Mouse (Mus musculus): ENCODE results near the gene Ubash3a.
"Not testable (repeated sequence)": the region's sequence is repeated elsewhere in the genome, so short reads cannot be mapped to it uniquely, and the experiment has no call there.

Ubash3a gene

DNA sequence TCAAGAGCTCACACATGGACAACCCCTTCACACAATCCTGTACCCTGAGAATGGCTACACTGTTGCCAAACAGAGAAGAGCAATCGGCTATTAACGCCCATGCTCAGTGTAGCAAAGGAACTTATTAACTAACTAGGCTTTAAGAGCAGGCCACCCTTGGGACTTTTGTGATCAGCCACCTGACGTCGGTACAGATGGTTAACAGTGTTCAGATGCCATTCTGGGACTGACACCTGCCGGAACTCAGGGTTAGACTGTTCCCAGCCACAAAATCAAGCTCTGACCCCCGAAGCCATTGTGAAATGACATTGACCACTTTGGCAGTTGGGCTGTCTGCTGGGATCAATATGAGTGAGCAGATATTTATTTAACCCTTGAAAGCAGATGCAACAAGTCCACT is 53.7 kb downstream of the Ubash3a start:
- DNase-seq (ENCODE audit: low spot score in 2 of 2): peak in 1 of 2 experiments; percentile 17

DNA sequence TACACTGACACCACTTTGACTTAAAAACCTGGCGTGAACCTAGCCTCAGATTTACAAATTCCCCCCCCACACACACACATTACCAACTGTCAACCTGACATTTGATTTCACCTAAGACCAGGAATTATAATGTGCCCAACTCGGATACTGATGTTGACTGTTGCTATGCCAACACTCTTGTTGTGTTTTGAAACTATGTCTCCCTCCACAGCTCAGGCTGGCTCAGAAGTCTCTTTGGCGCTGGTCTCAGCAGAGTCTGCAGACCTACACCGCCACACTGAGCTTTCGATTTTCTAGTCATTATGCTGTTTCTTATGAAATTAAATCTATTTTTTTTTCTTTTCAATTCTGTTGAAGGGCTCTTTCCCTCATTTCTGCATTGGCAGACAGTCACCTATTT is 55.0 kb downstream of the Ubash3a start:
- no peak for DNase-seq (ENCODE audit: low spot score in 2 of 2)

DNA sequence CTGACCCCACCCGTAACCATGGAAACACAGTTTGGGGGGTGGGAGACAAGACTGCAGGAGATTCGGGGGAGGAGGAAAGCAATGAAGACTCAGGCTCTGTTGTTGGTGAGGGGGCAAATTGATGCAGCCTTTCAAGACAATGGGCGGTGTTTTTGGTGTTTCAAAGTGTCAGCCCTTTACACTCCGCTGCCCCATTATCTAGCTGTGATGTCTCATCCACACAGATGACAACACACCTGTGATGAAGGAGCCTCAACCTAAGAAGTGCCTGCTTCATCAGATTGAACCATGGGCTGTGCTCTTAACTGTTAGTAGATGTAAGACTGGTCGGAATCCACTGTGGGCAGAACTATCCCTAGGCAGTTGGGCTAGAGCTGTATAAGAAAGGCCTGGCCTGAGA is 56.1 kb downstream of the Ubash3a start:
- no peak for DNase-seq (ENCODE audit: low spot score in 2 of 2)

DNA sequence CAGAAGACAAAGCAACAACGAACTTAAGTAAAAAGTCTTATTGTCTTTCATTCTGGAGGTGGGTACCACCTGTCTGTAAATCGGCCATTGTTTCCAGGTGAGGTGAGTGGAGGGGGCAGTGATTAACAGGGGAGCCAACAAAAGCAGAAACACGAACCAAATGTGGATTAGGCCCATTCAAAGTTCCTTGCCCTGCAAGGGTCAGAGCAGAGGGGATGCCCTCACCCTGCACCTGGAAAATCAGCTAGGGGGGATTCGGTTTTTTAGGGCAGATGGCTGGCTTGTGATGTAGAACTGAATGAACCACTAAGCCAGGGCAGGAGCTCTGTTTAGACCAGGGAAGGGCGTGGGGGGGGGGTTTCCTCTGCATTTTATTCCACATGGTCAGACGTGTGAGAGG is 56.7 kb downstream of the Ubash3a start:
- DNase-seq (ENCODE audit: low spot score in 2 of 2): no peak

DNA sequence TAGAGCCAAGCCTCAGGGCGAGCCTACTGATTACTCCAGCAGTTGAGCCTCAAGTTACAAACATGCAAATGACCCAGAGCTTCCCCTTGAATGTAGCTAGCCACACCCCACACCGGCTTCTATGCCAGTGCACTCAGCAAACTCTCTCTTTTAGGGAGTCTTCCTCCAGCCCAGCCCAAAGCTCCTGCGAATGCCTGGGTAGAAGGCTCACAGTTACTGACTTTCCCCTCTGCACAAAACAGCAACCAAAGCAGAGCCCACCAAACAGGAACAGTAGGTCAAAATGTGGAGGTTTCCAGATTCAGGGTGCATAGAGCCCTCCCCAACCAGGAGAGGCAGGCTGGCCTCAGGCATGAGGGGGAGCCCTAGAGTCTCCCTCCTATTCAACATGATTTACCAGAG is 57.5 kb downstream of the Ubash3a start:
- peak in 1 of 2 experiments; percentile 55 for DNase-seq (ENCODE audit: low spot score in 2 of 2)

DNA sequence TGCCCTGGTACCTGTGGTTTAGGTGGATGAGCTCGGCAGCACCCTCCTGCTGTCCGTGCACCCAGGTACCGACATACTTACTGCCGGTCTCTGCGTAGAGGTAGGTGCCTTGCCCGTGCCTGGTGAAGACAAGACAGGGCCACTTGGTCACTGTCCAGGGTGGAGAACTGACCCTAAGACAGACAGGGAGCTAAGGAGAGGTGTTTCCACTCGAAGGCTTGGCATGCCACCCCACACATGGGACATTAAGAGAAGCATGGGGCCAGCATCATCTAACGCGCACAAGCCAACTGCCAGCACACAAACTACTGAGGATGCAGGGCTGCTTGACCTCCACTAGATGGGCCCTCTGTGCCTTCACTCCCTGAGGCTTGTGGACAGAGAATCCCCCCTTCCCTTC is 58.2 kb downstream of the Ubash3a start:
- DNase-seq (ENCODE audit: low spot score in 2 of 2): no peak

DNA sequence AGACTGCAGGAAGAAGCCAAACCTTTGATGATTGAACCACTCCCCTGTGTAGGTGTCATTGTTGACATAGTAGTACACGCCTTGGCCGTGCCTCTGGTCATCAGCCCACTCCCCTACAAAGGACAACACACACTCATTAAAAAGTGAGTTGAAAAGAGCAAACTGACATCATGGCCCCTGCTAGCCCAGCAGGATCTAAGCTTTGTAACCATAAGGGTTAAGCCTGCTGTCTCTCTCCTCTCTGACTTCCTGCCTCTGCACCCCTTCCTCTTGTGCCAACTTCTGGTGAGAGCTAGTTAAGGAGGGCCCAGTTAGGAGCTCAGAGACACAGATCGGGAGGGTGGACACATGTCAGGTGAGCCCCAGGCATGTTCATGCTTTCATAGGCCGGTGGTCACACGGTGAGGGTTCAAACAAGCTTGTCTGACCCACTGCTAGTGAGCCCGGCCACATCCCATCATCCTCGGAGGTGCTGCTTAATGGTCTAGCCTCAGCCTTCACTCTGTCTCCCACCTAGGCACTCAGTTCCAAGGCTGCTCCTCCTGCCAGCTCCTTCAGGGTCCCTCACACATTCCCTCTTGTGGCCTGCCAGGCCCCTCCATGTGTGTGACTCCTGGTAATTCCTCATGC is 58.8 kb downstream of the Ubash3a start:
- no peak for DNase-seq (ENCODE audit: low spot score in 2 of 2)

DNA sequence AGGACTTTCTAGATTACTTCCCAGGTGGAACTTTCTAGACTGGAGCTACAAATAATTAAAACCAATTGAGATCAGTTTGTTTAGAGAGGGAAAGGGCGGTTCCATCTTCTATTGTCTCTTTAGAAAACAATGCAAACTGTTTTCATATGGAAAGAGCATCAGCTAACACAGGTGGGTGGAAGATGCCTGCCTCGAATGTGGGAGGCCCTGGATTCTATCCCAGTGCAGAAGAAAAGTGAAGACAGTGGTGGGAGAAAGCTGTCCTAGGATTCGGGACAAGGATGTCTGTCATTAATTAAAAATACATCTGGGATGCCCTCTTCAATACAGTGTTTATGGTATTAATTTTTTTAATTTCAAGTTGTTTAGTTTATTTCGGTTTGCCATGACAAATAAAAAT is 59.5 kb downstream of the Ubash3a start:
- no peak for DNase-seq (ENCODE audit: low spot score in 2 of 2)

DNA sequence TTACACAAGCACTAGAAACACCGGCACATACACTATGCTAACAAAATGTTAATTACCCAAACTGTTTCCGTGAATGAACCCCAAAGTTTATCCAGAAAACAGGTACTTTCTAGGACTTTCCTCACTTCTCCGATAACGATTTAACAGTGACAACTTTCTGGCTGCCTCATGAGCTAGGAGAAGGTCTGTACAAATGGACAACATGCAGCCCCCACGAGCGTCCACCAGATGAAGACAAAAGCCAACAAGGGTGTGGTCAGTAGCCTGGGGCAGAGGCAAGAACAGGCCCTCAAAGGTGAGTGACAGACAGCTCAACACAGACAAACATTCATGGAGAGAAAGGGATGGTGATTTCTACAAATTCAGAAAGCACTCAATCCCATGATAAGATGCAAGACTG is 59.9 kb downstream of the Ubash3a start:
- no peak for DNase-seq (ENCODE audit: low spot score in 2 of 2)

DNA sequence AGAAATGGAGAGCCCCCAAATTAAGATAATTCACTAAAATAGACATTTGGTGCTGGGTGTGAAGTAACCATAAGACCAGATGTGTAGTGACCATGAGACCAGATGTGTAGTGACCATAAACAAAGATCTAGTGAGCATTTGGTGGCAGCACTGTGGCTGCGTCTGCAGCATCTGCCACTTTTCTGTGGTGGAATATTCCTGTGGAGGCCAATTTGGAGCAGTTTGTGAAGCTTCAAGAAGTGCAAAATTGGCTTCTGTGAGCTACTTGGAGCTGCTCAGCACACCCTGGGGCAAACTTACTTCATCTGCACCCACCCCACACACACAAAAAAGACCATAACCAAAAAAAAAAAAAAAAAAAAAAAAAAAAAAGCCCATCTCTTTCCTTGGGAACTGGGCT is 60.3 kb downstream of the Ubash3a start:
- DNase-seq (ENCODE audit: low spot score in 2 of 2): no peak

DNA sequence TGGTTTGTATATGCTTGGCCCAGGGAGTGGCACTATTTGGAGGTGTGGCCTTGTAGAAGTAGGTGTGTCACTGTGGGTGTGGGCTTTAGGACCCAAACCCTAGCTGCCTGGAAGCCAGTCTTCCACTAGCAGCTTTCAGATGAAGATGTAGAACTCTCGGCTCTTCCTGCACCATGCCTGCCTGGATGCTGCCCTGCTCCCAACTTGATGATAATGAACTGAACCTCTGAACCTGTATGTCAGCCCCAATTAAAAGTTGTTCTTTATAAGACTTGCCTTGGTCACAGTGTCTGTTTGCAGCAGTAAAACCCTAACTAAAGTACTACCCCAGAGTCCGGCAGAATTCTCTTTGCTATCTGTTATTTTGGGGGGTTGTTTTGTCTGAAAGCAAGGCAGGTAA is 62.1 kb downstream of the Ubash3a start:
- DNase-seq (ENCODE audit: low spot score in 2 of 2): no peak

DNA sequence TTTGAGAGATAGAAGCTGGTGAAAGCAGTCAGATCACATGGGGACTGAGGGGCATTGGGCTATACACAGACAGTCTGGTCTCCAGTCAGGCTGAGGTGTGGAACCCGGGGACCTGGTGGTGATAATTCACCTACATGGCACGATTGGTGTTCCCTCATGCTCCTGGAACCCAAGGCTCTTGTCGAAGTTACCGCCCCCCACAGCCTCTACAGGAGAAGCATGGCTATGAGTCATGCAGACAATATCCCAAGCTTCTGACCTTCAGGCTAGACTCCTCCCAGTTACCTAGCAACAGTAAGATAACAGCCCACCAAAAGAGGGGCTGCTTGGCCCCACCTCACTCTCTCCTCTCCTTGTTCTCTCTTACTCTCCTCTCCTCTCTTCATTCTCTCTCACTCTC is 62.6 kb downstream of the Ubash3a start:
- DNase-seq (ENCODE audit: low spot score in 2 of 2): no peak

DNA sequence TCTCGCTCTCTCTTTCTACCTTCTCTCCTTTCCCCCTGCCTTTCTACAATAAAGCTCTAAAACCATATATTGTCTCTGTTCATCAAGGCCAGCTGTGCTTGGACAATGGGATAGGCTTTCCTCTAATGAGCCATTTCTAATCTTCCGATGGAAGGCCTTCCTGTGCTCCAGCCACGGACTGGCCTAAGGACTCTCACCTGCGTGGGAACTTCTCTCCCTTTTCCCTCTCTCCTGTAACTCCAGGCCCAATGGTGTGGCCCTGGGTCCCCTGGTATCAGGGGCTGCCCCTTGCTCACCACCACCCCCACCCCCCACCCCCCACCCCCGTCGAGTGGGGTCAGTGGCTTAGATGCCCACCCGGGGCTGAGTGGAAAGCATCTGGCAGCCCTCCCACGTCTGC is 63.1 kb downstream of the Ubash3a start:
- DNase-seq (ENCODE audit: low spot score in 2 of 2): not testable (repeated sequence)

DNA sequence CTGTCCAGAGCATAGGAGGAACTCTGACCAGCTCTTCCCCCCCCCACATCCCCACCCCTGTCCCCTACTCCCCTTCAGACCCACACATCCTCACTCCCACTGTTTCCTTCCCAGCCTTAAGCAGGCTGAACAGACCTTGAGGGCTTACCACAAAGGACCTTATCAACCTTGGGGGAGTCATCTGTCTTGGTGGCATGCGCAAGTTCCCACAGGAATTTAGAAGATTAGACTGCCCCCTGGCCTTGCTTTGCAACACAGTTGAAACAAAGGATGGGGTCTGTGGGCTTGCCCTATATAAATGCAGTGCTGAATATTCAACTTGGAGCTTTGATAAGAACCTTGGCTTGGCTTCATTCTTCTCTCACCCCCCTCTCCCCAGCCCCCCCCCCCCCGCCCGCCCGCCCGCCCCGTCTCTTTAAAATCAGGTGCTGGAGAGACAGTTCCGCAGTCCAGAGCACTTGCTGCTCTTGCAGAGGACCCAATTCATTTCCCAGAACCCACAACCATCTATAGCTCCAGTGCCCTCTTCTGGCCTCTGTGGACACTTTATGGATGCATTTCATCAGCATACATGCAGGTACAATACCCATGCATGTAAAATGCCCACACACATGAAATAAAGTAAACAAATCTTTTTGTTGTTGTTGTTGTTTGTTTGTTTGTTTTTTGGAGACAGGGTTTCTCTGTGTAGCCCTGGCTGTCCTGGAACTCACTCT is 63.6 kb downstream of the Ubash3a start:
- no peak for DNase-seq (ENCODE audit: low spot score in 2 of 2)

DNA sequence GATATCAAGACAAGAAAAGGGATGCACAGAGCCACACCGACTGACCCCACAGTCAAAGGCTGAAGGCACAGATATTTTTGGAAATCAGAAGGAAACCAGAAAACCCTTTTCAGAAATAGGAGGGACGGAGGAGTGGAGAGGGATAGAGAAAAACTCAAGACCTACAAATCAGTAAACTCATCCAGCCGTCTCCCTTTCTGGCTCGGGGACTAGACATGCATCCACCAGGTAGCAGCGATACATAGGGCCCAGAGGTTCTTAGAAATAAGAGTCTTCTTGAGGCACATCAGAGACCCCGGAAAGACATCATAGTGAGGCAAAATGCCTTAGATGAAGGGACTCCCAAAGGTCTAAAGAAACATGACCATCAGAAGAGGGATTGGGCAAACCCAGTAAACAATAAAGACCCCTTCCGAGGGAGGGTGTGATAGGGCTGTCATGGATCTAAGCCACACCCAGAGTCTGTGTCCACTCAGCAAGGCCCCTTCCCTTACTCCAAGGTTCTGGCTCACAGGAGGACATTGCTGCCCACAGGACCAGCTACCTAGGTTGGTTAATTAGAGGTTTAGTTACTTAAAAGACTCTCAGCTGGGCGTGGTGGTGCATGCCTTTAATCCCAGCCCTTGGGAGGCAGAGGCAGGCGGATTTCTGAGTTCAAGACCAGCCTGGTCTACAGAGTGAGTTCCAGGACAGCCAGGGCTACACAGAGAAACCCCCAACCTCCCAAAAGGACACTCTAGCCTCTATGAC is 64.9 kb downstream of the Ubash3a start:
- DNase-seq (ENCODE audit: low spot score in 2 of 2): no peak

DNA sequence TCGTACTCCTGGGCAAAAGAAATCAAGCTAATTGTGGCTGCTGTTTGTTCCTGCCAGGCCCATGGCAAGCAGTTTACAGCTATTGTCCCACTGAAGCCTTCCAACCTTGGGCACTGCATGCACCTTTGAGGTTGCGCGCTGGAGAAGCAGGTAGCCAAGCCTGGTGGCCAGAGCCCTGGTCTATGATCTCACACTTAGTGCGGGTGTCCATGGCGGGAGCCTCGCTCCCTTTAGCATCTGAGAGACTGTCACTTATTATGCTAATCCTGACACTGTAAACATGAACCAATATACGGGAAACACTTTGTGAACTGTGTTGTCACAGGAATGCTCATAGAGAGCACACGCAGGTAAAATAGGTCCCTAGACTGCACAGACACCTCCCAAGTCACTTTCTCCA is 66.0 kb downstream of the Ubash3a start:
- no peak for DNase-seq (ENCODE audit: low spot score in 2 of 2)

DNA sequence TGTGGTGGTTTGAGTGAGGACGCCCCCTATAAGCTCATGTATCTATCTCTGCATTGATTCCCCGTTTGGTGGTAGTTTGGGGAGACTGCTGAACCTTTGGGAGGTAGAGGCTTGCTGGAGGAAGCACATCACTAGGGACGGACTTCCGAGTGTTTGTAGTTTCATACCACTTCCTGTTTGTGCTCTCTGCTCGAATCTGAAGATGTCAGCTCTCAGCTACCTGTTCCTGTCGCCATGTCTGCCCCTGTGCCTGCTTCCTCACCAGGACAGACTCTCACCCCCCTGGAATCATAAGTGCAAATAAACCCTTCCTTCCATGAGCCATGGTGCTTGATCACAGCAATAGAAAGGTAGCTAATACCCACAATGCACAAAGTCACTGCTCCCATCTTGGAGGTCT is 67.5 kb downstream of the Ubash3a start:
- no peak for DNase-seq (ENCODE audit: low spot score in 2 of 2)

DNA sequence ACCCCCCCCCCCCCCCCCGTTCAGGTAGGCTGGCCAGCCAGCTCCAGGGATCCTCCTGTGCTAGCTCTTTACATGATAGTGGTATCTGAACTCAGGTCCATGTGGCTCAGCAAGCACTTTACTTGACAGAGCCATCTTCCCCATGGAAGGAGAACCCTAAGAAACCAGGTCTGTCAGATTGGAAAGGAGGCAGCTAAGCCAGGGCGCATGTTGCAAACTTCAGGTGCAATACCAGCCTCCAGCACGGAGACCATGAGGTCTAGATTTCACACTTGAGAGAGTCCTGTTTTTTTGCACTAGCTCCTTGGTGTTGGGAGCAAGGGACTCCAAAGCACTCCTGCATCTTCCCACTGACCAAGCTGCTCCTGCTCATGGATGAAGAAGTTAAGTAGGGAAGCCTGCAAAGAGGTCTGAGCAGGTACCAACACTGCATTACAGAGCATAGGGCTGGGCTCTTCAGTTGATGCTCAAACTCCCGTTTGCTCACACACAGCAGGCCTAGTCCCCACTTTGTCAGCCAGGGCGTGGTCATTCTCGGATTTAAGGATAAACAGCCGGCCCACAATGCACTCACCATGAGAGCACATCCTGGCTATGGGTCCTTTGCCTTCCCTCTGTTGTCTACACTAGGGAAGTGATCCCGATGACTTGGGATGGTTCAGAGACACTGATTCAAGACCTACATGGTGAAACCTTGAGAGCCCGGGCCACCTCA is 68.7 kb downstream of the Ubash3a start:
- no peak for DNase-seq (ENCODE audit: low spot score in 2 of 2)

DNA sequence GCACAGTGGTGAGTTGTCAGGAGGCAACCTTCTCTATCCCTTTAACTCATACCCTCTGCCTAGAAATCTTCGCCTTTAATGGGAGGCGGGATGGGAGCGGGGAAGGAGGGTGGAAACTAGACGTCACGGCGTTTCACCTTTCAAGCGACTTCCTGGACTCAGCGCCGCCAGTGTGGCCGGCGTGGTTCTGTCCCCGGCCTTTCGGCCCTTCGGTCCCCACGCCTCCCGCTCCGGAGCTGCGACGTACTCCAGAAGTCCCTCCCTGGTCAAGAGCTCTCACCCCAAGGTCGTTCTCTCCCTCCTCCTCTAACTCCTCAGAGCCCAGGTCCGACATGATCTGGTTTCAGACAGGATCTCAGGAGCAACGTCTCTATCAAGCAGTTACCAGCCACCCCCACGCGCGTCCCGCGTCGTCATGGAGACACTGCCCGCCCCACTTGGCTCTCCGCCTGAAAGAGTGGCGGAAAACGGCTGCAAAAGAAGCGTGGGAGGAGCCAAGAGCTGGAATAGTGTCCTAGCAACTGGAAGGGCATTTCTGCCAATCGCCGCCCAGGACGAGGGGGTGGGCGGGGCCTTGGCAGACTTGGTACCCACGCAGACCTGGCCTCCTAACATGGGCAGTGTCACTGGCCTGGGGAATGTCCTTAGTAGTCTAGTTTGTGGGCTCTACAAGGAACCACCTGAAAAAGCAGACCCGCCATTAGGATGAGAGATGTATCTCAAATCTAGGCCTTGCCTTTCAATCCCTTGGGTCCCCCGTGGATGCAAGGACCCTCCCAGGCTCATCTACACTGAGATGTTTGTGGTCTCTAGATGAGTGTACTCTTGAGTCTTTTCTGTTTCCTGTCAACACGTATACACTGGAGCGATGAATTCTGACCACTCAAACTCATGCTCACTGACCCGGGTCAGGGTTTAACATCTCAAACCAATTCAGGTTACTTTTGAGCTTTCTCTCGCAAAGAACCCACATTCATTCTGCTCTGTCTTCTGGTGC is 69.5 kb downstream of the Ubash3a start, which contains the start of gene Rsph1:
Gene Rsph1, minus strand, starts transcription at position 462 of the 997 bp plus-strand sequence.
- DNase-seq (ENCODE audit: low spot score in 2 of 2): peak; percentile 83 to 90

DNA sequence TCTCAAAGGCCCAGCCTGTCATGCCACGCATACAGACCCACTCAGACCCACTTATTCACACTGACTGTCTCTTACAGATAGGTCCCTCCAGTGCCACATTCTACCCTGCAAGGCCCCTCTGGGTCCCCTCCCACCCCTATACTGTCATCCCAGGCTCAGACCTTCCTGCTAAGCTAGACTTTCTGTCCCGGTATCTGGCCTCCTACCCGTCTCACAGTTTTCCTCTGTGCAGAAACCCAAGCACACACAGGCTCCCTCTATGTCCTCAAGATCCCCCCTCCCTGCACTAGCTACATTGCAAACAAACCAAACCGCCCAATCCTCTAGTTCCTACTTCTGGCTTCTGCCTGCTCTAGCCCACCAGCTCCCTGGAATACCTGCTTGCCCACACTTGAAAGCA is 70.3 kb downstream of the Ubash3a start:
- no peak for DNase-seq (ENCODE audit: low spot score in 2 of 2)

DNA sequence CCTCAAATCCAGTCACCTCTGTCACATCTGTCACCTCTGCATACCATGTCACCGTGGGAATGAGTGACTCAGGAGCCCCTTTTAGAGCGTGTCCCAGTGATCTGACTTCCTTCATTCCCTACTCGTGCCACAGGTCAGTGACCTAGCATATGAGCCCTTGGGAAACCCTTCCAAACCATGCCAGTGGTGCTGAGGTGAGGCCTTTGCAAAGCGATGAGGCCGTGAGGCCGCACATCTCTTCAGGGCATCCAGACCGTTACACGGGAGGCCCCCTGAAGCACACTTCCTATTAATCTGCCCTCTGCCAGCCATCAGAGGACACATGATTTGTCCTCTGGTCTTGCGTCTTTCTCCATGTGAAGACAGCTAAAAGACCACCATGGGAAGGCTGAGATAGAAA is 71.9 kb downstream of the Ubash3a start:
- DNase-seq (ENCODE audit: low spot score in 2 of 2): no peak

Measured in spleen, postnatal 14 days (tissue).